9 mouse cellular contexts compared by ENCODE assay signal in genomic region chr6:145598794-145599555, GRCm38 (mm10). TPM values are rescaled to one million over a fixed set of nuclear protein-coding genes. Genes with fewer than 3 reads are reported as not detected.
A peak's percentile ranks its signal among the peaks of the same experiment; 100 is the strongest.
DNase-seq lines count a peak whose midpoint lies in the region; ATAC-seq and TF ChIP-seq lines count a peak whose summit lies in the region.
"Had no signal": no experiment of that assay in that cellular context is flagged by ENCODE, and none has a peak within 500 bp of the region (broad histone marks: within the 10 kb centered on the region; RNA-seq: fewer than 3 reads in every experiment).

No protein-coding gene starts in this region.

- no peak overlapping the region for H3K27ac ChIP-seq in midbrain, postnatal 0 days (ENCODE audit: low read depth, low read length)
- no peak overlapping the region for H3K27ac ChIP-seq in midbrain, embryonic 16.5 days (ENCODE audit: low read length)
- no peak overlapping the region for H3K27ac ChIP-seq in kidney, embryonic 14.5 days (ENCODE audit: low read depth, low read length)

- peak; percentile 54 for DNase-seq in midbrain, postnatal 0 days (ENCODE audit: low spot score)
- peak; percentile 63 to 73 for DNase-seq in cerebellum, postnatal 14 days
- DNase-seq in splenic B cell, adult 2 months (ENCODE audit: low read depth, low spot score): peak; percentile 43
- no peak for DNase-seq in neural tube, embryonic 10.5 days (ENCODE audit: extremely low spot score, low spot score)
- DNase-seq in embryo, embryonic 9.5 days (ENCODE audit: extremely low spot score): no peak
- DNase-seq in right cerebral cortex, adult 18-20 months: no peak

- 72% methylated on average over 11 of the region's 11 CpGs for WGBS in midbrain, postnatal 0 days
- 71% methylated on average over 11 of the region's 11 CpGs for WGBS in midbrain, embryonic 16.5 days
- WGBS in kidney, embryonic 14.5 days: 25% methylated on average over 11 of the region's 11 CpGs

- no peaks in the 10 kb centered on the region for H3K36me3 ChIP-seq in midbrain, postnatal 0 days (ENCODE audit: insufficient read depth, low read length)
- no peaks in the 10 kb centered on the region for H3K36me3 ChIP-seq in midbrain, embryonic 16.5 days (ENCODE audit: control insufficient read depth, insufficient read depth, low read length)
- H3K36me3 ChIP-seq in kidney, embryonic 14.5 days (ENCODE audit: control insufficient read depth, insufficient read depth, low read length): no peaks in the 10 kb centered on the region
- H3K36me3 ChIP-seq in splenic B cell, adult 2 months (ENCODE audit: control insufficient read depth, insufficient read depth, low read length, poor library complexity, severe bottlenecking): no peaks in the 10 kb centered on the region

- no peak overlapping the region for H3K9ac ChIP-seq in midbrain, postnatal 0 days (replicated peaks; ENCODE audit: low read length, poor library complexity, severe bottlenecking)
- no peak overlapping the region for H3K9ac ChIP-seq in midbrain, embryonic 16.5 days (ENCODE audit: low read depth, low read length)
- no peak overlapping the region for H3K9ac ChIP-seq in kidney, embryonic 14.5 days (ENCODE audit: low read depth, low read length)

- ATAC-seq in midbrain, postnatal 0 days (ENCODE audit: low FRiP score): no peak; the same call in 1 of the 2 replicates
- ATAC-seq in midbrain, embryonic 16.5 days: no peak
- peak; percentile 77; the same call in 1 of the 2 replicates for ATAC-seq in kidney, embryonic 14.5 days (ENCODE audit: low FRiP score, low TSS enrichment)

- H3K4me1 ChIP-seq in midbrain, postnatal 0 days (ENCODE audit: insufficient read depth, low read length): no peaks in the 10 kb centered on the region
- no peaks in the 10 kb centered on the region for H3K4me1 ChIP-seq in midbrain, embryonic 16.5 days (ENCODE audit: control insufficient read depth, insufficient read depth, low read length)
- H3K4me1 ChIP-seq in kidney, embryonic 14.5 days (ENCODE audit: control insufficient read depth, insufficient read depth, low read length): peaks cover 16% of the 10 kb centered on the region; the same call in 1 of the 2 replicates
- H3K4me1 ChIP-seq: megakaryocyte, embryonic 14.5 days had no signal

- H3K9me3 ChIP-seq in midbrain, postnatal 0 days (ENCODE audit: low read length): no peaks in the 10 kb centered on the region
- no peaks in the 10 kb centered on the region for H3K9me3 ChIP-seq in midbrain, embryonic 16.5 days (replicated peaks; ENCODE audit: control insufficient read depth, low read length, poor library complexity, severe bottlenecking)
- no peaks in the 10 kb centered on the region for H3K9me3 ChIP-seq in kidney, embryonic 14.5 days (ENCODE audit: control insufficient read depth, low read length)
- H3K9me3 ChIP-seq: megakaryocyte, embryonic 14.5 days had no signal

- no peaks in the 10 kb centered on the region for H3K27me3 ChIP-seq in midbrain, postnatal 0 days (ENCODE audit: insufficient read depth, low read length)
- H3K27me3 ChIP-seq in midbrain, embryonic 16.5 days (ENCODE audit: control insufficient read depth, insufficient read depth, low read depth, low read length): no peaks in the 10 kb centered on the region
- no peaks in the 10 kb centered on the region for H3K27me3 ChIP-seq in kidney, embryonic 14.5 days (ENCODE audit: control insufficient read depth, insufficient read depth, low read length)
- H3K27me3 ChIP-seq in splenic B cell, adult 2 months (ENCODE audit: control insufficient read depth, insufficient read depth, low read length, poor library complexity, severe bottlenecking): no peaks in the 10 kb centered on the region

- no peak for TF ChIP-seq CTCF in midbrain, postnatal 0 days (IDR thresholded peaks at IDR 0.05)

- H3K4me2 ChIP-seq in midbrain, postnatal 0 days (ENCODE audit: low read depth, low read length, poor library complexity, severe bottlenecking): no peak overlapping the region
- H3K4me2 ChIP-seq in midbrain, embryonic 16.5 days (ENCODE audit: low read length): no peak overlapping the region
- H3K4me2 ChIP-seq in kidney, embryonic 14.5 days (replicated peaks; ENCODE audit: low read depth, low read length): no peak overlapping the region

- no peak overlapping the region for H3K4me3 ChIP-seq in midbrain, postnatal 0 days (ENCODE audit: low read depth, low read length)
- H3K4me3 ChIP-seq in midbrain, embryonic 16.5 days (ENCODE audit: low read depth, low read length): no peak overlapping the region
- H3K4me3 ChIP-seq in kidney, embryonic 14.5 days (ENCODE audit: low read length): no peak overlapping the region
- H3K4me3 ChIP-seq: megakaryocyte, embryonic 14.5 days had no signal

RNA-seq across cellular contexts. Expression of gene Lmntd1, which starts 15.1 kb away (rescaled TPM):
- 2.0 and 2.3 TPM in 2 replicates for total RNA-seq in midbrain, postnatal 0 days (2014; rRNA removed)
- polyA plus RNA-seq in midbrain, postnatal 0 days (2015; fragmentation: Nextera tagmentation; extraction: Ambion mirVana): 1.5 and 2.7 TPM in 2 replicates
- polyA plus RNA-seq in midbrain, embryonic 16.5 days (2015; fragmentation: Nextera tagmentation; extraction: Ambion mirVana): 1.3 and 1.5 TPM in 2 replicates
- polyA plus RNA-seq in kidney, embryonic 14.5 days (2014; fragmentation: Nextera tagmentation; extraction: Ambion mirVana): 1.5 and 2.0 TPM in 2 replicates

RNA-seq across cellular contexts. Expression of gene Tuba3b, which starts 16.6 kb away (rescaled TPM):
- total RNA-seq in midbrain, postnatal 0 days (2014; rRNA removed): 0.44 TPM in 1 of 2 replicates, not detected in the other
- 0.11 TPM in 1 of 2 replicates, not detected in the other for polyA plus RNA-seq in midbrain, postnatal 0 days (2015; fragmentation: Nextera tagmentation; extraction: Ambion mirVana)
- not detected in 2 replicates for polyA plus RNA-seq in midbrain, embryonic 16.5 days (2015; fragmentation: Nextera tagmentation; extraction: Ambion mirVana)
- polyA plus RNA-seq in kidney, embryonic 14.5 days (2014; fragmentation: Nextera tagmentation; extraction: Ambion mirVana): not detected in 2 replicates

Comparison
In these comparisons a context has a peak if more than half of its experiments do, and no peak if none do; other contexts are left out.
1. DNase-seq: peak in midbrain, postnatal 0 days (single experiment), cerebellum, postnatal 14 days (2 of 2) and splenic B cell, adult 2 months (single experiment); none in neural tube, embryonic 10.5 days (single experiment), embryo, embryonic 9.5 days (single experiment) and right cerebral cortex, adult 18-20 months (single experiment).